Mouse (Mus musculus) myocyte (in vitro differentiated cells): ENCODE results near the gene Prrg2.

ENCODE experiments used
- CEBPB ChIP-seq: IDR thresholded peaks from 2 replicates; pipeline ENCODE4 v1.6.1; 2011; ENCODE audit warnings: mild to moderate bottlenecking, moderate library complexity; ENCODE audit not compliant: poor library complexity, insufficient read depth, severe bottlenecking
- E2F4 ChIP-seq: IDR thresholded peaks from one replicate; pipeline ENCODE4 v1.6.1; 2011; ENCODE audit warnings: mild to moderate bottlenecking, control low read depth, moderate library complexity; ENCODE audit not compliant: insufficient read depth
- MAX ChIP-seq: IDR thresholded peaks from one replicate; pipeline ENCODE4 v1.6.1; 2011; ENCODE audit warnings: low read depth, mild to moderate bottlenecking, control low read depth
- MYOD1 ChIP-seq, 3 experiments: IDR thresholded peaks; one replicate each; pipeline ENCODE4 v1.6.1; 2011; ENCODE audit warnings: control low read depth in 2 of 3, low read depth in 2 of 3, mild to moderate bottlenecking in 2 of 3, moderate library complexity in 1 of 3; ENCODE audit not compliant: insufficient read length in 2 of 3, control insufficient read depth in 1 of 3
- MYOG ChIP-seq, 3 experiments: IDR thresholded peaks; one replicate each; pipeline ENCODE4 v1.6.1; 2011; ENCODE audit warnings: control low read depth in 2 of 3, low read depth in 2 of 3, mild to moderate bottlenecking in 2 of 3; ENCODE audit not compliant: insufficient read length in 2 of 3, control insufficient read depth in 1 of 3, insufficient read depth in 1 of 3
- POLR2A ChIP-seq: IDR thresholded peaks from one replicate; pipeline ENCODE4 v1.6.1; 2011; ENCODE audit warnings: low read depth, mild to moderate bottlenecking, control low read depth, moderate library complexity; ENCODE audit not compliant: insufficient read length
- POLR2AphosphoS2 ChIP-seq: IDR thresholded peaks from one replicate; pipeline ENCODE4 v1.6.1; 2011; ENCODE audit warnings: low read depth, control low read depth; ENCODE audit not compliant: insufficient read length
- REST ChIP-seq: IDR thresholded peaks from one replicate; pipeline ENCODE4 v1.6.1; 2011; ENCODE audit warnings: mild to moderate bottlenecking, control low read depth, moderate library complexity; ENCODE audit not compliant: insufficient read depth, insufficient read length
- SRF ChIP-seq: IDR thresholded peaks from one replicate; pipeline ENCODE4 v1.6.1; 2011; ENCODE audit warnings: low read depth; ENCODE audit not compliant: control insufficient read depth, insufficient read length
- TCF12 ChIP-seq: IDR thresholded peaks from one replicate; pipeline ENCODE4 v1.6.1; 2011; ENCODE audit warnings: mild to moderate bottlenecking, control low read depth; ENCODE audit not compliant: poor library complexity, insufficient read depth, severe bottlenecking
- TCF3 ChIP-seq: IDR thresholded peaks from one replicate; pipeline ENCODE4 v1.6.1; 2011; ENCODE audit warnings: low read depth, control low read depth; ENCODE audit not compliant: insufficient read length
- USF1 ChIP-seq: IDR thresholded peaks from one replicate; pipeline ENCODE4 v1.6.1; 2011; ENCODE audit warnings: low read depth, mild to moderate bottlenecking, control low read depth, moderate library complexity

- no peak for TF ChIP-seq POLR2A
- TF ChIP-seq E2F4 = no peak
- no peak for TF ChIP-seq MAX
- no peak for TF ChIP-seq TCF12
- no peak for TF ChIP-seq MYOG (IDR thresholded peaks at IDR 0.05; ENCODE audit: control insufficient read depth in 1 of 3, insufficient read depth in 1 of 3, insufficient read length in 2 of 3, low read depth in 2 of 3)
- TF ChIP-seq USF1 = no peak
- no peak for TF ChIP-seq POLR2AphosphoS2
- no peak for TF ChIP-seq CEBPB
- no peak for TF ChIP-seq SRF
- no peak for TF ChIP-seq MYOD1 (IDR thresholded peaks at IDR 0.05; ENCODE audit: control insufficient read depth in 1 of 3, insufficient read length in 2 of 3, low read depth in 2 of 3)
- no peak for TF ChIP-seq TCF3
- no peak for TF ChIP-seq REST
Observed at GRCm38 (mm10) chr7:45105491-45105890, 43.0 kb upstream of the Prrg2 start.
